Mouse (Mus musculus) forebrain, embryonic 11.5 days (tissue): ENCODE data around the gene Hpse. TPM values are rescaled to one million over a fixed set of nuclear protein-coding genes. Genes with fewer than 3 reads are reported as not detected.

Experiments used
- ATAC-seq: fragments of 200-750 bp; cut with Nextera tagmentation; replicated peaks from 2 replicates; pipeline ENCODE4 v1.8.0; 2017; ENCODE audit warnings: moderate TSS enrichment; ENCODE audit not compliant: low FRiP score
- DNase-seq: peaks from one replicate; pipeline ENCODE4 v3.0.0-alpha.2; 2017; ENCODE audit warnings: low spot score
- H3K27ac ChIP-seq: fragments of 300-500 bp; sonication (generic); 2 replicates; pipeline ENCODE4 v1.5.1; 2014; ENCODE audit warnings: low read depth, low read length
- H3K27me3 ChIP-seq: fragments of 300-500 bp; sonication (generic); 2 replicates; pipeline ENCODE4 v1.6.1; 2014; ENCODE audit warnings: mild to moderate bottlenecking, low read length, mixed read lengths; ENCODE audit not compliant: control insufficient read depth, insufficient read depth
- H3K36me3 ChIP-seq: fragments of 300-500 bp; sonication (generic); 2 replicates; pipeline ENCODE4 v1.6.1; 2014; ENCODE audit warnings: mild to moderate bottlenecking, low read length, moderate library complexity, mixed read lengths; ENCODE audit not compliant: control insufficient read depth, insufficient read depth
- H3K4me1 ChIP-seq: fragments of 300-500 bp; sonication (generic); replicated peaks from 2 replicates; pipeline ENCODE4 v1.6.1; 2014; ENCODE audit warnings: low read length, mixed read lengths; ENCODE audit not compliant: control insufficient read depth, insufficient read depth
- H3K4me2 ChIP-seq: fragments of 300-500 bp; sonication (generic); 2 replicates; pipeline ENCODE4 v1.6.1; 2014; ENCODE audit warnings: low read depth, mild to moderate bottlenecking, low read length, moderate library complexity, mixed read lengths; ENCODE audit not compliant: severe bottlenecking
- H3K4me3 ChIP-seq: fragments of 300-500 bp; sonication (generic); 2 replicates; pipeline ENCODE4 v1.5.1; 2014; ENCODE audit warnings: low read depth, low read length
- H3K9ac ChIP-seq: fragments of 300-500 bp; sonication (generic); 2 replicates; pipeline ENCODE4 v1.6.1; 2014; ENCODE audit warnings: low read length
- H3K9me3 ChIP-seq: fragments of 300-500 bp; sonication (generic); 2 replicates; pipeline ENCODE4 v1.6.1; 2016; ENCODE audit warnings: low read length, mixed read lengths; ENCODE audit not compliant: control insufficient read depth
- WGBS: fragments of 180-500 bp; shearing (Covaris S2); extraction: QIAGEN DNeasy Blood & Tissue Kit; methylation state at CpG from one replicate; pipeline ENCODE4 v1.1.7; 2014; 5-methylcytosine and 5-hydroxymethylcytosine counted together
- polyA plus RNA-seq: library from polyadenylated mRNA; unstranded; fragments of >200 nt; fragmentation: Nextera tagmentation; extraction: Ambion mirVana; gene quantifications from 2 replicates; pipeline ENCODE4 v1.2.1, GENCODE M21; 2014

Gene Hpse
- polyA plus RNA-seq, 1 experiment from 2014 or later, result 0.72 TPM

- Histone ChIP-seq H3K4me1 (no peaks in the 10 kb centered on the region), H3K9me3 (no peaks in the 10 kb centered on the region), H3K27ac (no peak overlapping the region), H3K9ac (no peak overlapping the region), H3K27me3 (no peaks in the 10 kb centered on the region), H3K36me3 (no peaks in the 10 kb centered on the region; the same call in 1 of the 2 replicates), H3K4me3 (no peak overlapping the region), H3K4me2 (no peak overlapping the region)
- WGBS, result 89% methylated on average over 6 of the region's 6 CpGs
- ATAC-seq (no peak), DNase-seq (no peak)
Observed at GRCm38 (mm10) chr5:100658460-100658859, 61.1 kb downstream of the Hpse start.

DNA sequence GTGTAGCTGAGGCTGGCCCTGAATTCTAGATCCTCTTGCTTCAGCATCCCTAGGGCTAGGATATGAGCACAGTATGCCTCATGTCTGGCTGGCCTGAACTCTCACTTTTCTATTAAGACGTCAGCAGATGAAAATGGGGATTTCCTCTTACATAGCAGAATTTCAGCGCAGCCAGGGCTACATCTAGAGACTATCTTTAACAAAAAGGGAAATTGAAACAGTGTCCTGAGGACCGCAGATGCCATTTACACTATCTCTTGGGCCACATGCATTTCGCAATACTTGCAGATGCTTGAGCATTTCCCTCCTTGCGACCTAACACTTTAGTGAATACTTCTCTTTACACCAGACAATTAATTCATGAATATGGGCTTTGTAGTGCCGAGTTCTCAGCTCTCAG is 63.2 kb downstream of the Hpse start:
- H3K4me2 ChIP-seq, result no peak overlapping the region
- H3K4me3 ChIP-seq, result no peak overlapping the region
- H3K27ac ChIP-seq, result no peak overlapping the region
- H3K9me3 ChIP-seq, result no peaks in the 10 kb centered on the region
- no peak overlapping the region for H3K9ac ChIP-seq
- 85% methylated on average over 6 of the region's 6 CpGs for WGBS
- ATAC-seq (no peak), DNase-seq (no peak)
- no peaks in the 10 kb centered on the region for H3K27me3 ChIP-seq
- no peaks in the 10 kb centered on the region for H3K4me1 ChIP-seq
- H3K36me3 ChIP-seq, result no peaks in the 10 kb centered on the region; the same call in 1 of the 2 replicates

GRCm38 (mm10) chr5:100652327-100652726 is 67.2 kb downstream of the Hpse start:
- H3K9ac ChIP-seq, result no peak overlapping the region
- H3K4me1 ChIP-seq, result no peaks in the 10 kb centered on the region
- ATAC-seq, result no peak
- H3K36me3 ChIP-seq, result no peaks in the 10 kb centered on the region
- DNase-seq, result no peak
- 91% methylated on average over 9 of the region's 9 CpGs for whole genome bisulfite sequencing
- H3K27me3 ChIP-seq, result no peaks in the 10 kb centered on the region
- no peaks in the 10 kb centered on the region for H3K9me3 ChIP-seq
- no peak overlapping the region for H3K4me2 ChIP-seq
- H3K4me3 ChIP-seq, result no peak overlapping the region
- H3K27ac ChIP-seq, result no peak overlapping the region

GRCm38 (mm10) chr5:100651486-100651885 is 68.0 kb downstream of the Hpse start:
- H3K4me2 ChIP-seq, result no peak overlapping the region
- ATAC-seq, result no peak
- no peaks in the 10 kb centered on the region for H3K9me3 ChIP-seq
- H3K4me1 ChIP-seq, result no peaks in the 10 kb centered on the region
- no peak overlapping the region for H3K9ac ChIP-seq
- DNase-seq, result no peak
- no peak overlapping the region for H3K4me3 ChIP-seq
- H3K27ac ChIP-seq, result no peak overlapping the region
- no peaks in the 10 kb centered on the region for H3K27me3 ChIP-seq
- H3K36me3 ChIP-seq, result no peaks in the 10 kb centered on the region
- 85% methylated on average over 10 of the region's 10 CpGs for WGBS

- no peak overlapping the region for H3K27ac ChIP-seq
- no peak overlapping the region for H3K9ac ChIP-seq
- H3K4me2 ChIP-seq, result no peak overlapping the region
- no peaks in the 10 kb centered on the region for H3K4me1 ChIP-seq
- WGBS, result 91% methylated on average over 7 of the region's 7 CpGs
- no peak overlapping the region for H3K4me3 ChIP-seq
- no peaks in the 10 kb centered on the region for H3K27me3 ChIP-seq
- H3K36me3 ChIP-seq, result no peaks in the 10 kb centered on the region
- DNase-seq, result no peak
- no peaks in the 10 kb centered on the region for H3K9me3 ChIP-seq
- no peak for ATAC-seq
Observed at GRCm38 (mm10) chr5:100650969-100651368, 68.5 kb downstream of the Hpse start.

DNA sequence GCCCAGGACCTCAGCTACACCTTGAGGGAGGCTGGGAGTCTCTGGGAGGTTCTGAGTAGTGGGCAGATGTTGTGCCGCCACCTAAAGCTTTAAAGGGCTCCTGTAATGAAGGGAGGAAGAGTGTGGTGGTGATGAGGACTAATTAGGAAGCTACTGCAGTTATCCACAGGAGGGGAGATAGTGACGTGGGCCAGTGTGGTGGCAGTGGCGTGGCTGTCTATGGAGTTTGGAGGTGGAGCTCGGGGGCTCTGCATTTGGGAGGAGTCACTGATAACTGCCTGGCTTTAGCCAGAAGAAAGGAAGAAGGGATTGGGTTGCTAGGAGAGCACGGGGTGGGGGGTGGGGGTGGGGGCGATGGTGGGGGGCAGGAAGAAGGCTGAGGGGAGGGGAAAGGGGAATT is 71.0 kb downstream of the Hpse start:
- no peak overlapping the region for H3K4me2 ChIP-seq
- no peak overlapping the region for H3K4me3 ChIP-seq
- no peaks in the 10 kb centered on the region for H3K27me3 ChIP-seq
- no peaks in the 10 kb centered on the region for H3K4me1 ChIP-seq
- WGBS, result 44% methylated on average over 6 of the region's 6 CpGs
- no peaks in the 10 kb centered on the region for H3K36me3 ChIP-seq
- H3K27ac ChIP-seq, result no peak overlapping the region
- DNase-seq (no peak), ATAC-seq (no peak)
- no peaks in the 10 kb centered on the region for H3K9me3 ChIP-seq
- no peak overlapping the region for H3K9ac ChIP-seq

DNA sequence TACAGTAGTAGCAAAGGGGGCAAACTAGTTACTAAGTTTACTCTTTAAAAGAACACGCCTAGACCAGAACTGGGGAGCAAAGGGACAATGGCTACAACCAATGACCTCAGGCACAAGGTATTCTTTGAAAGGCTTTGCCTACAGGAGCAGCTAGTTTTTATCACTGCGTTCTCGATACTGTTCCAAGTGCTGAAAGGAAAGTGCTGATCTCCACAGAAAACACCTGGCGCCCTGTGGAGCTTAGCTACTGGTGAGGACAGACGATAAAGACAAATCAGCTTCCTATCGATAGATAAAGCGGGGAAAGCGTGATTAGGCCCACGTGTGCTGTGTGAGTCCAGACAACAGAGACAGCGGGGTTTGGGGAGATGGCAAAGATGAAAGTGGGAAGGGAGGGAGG is 71.5 kb downstream of the Hpse start:
- no peak for DNase-seq
- ATAC-seq, result no peak
- 67% methylated on average over 10 of the region's 10 CpGs for WGBS

GRCm38 (mm10) chr5:100646558-100646957 is 73.0 kb downstream of the Hpse start:
- no peaks in the 10 kb centered on the region for H3K9me3 ChIP-seq
- H3K27me3 ChIP-seq, result no peaks in the 10 kb centered on the region
- ATAC-seq, result no peak
- DNase-seq, result no peak
- no peaks in the 10 kb centered on the region for H3K36me3 ChIP-seq
- 83% methylated on average over 4 of the region's 4 CpGs for WGBS
- no peak overlapping the region for H3K27ac ChIP-seq
- no peaks in the 10 kb centered on the region for H3K4me1 ChIP-seq
- H3K4me2 ChIP-seq, result no peak overlapping the region
- no peak overlapping the region for H3K4me3 ChIP-seq
- H3K9ac ChIP-seq, result no peak overlapping the region

More for the DNA sequence above, 71.5 kb downstream of the Hpse start:
- Histone ChIP-seq H3K27me3 (no peaks in the 10 kb centered on the region), H3K9me3 (no peaks in the 10 kb centered on the region), H3K36me3 (no peaks in the 10 kb centered on the region), H3K4me3 (no peak overlapping the region), H3K4me2 (no peak overlapping the region), H3K4me1 (no peaks in the 10 kb centered on the region), H3K27ac (no peak overlapping the region), H3K9ac (no peak overlapping the region)

DNA sequence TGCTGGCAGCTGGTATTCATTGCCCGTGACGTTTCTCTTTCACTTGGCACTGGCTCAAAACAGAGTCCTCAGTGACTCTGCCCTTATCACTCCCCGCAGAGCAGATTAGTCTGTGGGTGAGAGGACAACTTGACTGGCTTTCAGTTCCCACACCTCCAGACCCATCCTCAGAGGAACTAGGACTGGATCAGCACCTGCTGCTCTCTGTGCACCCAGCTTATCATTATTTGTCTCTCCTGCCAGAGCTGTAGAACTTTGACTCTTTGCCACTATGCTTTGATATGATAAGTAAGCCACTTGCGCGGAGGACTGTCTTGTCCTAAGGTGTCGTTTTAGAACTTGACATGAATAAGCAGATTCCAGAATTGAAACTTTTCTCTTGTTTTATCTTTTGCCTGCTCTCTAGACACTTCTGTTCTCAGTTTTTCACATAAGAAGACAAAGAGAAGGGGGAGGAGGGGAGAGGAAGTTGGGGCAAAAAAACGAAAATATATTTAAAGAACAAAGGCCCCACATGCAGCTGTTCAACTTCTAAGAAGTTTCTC is 75.5 kb downstream of the Hpse start:
- Histone ChIP-seq H3K36me3 (no peaks in the 10 kb centered on the region), H3K9ac (no peak overlapping the region), H3K4me2 (no peak overlapping the region), H3K27ac (no peak overlapping the region), H3K27me3 (no peaks in the 10 kb centered on the region), H3K9me3 (no peaks in the 10 kb centered on the region), H3K4me1 (no peaks in the 10 kb centered on the region), H3K4me3 (no peak overlapping the region)
- ATAC-seq (no peak), DNase-seq (no peak)
- 88% methylated on average over 7 of the region's 7 CpGs for WGBS
